Mouse (Mus musculus) spleen, adult 18-20 months (tissue): Measurements from ENCODE around the gene Ptgir.
A peak's percentile ranks its signal among the peaks of the same experiment; 100 is the strongest.

Experiments used
- DNase-seq, 2 experiments: peaks; one replicate each; pipeline ENCODE4 v3.0.0; 2022; ENCODE audit warnings: mixed read lengths in 2 of 2

The Ptgir gene

GRCm38 (mm10) chr7:16906281-16906680 lies at the start of gene Ptgir:
Ptgir (plus strand) TSS chr7:16906490.
- DNase-seq, result no peak

GRCm38 (mm10) chr7:16858336-16858735 lies 48.0 kb upstream of the Ptgir start:
- DNase-seq, result peak in 1 of 2 experiments; percentile 55

- peak in 1 of 2 experiments; percentile 68 for DNase-seq
Measured at GRCm38 (mm10) chr7:16859902-16860651, 46.2 kb upstream of the Ptgir start.

- no peak for DNase-seq
Measured at GRCm38 (mm10) chr7:16867488-16867887, 38.8 kb upstream of the Ptgir start.

GRCm38 (mm10) chr7:16869497-16869896 lies 36.8 kb upstream of the Ptgir start:
- DNase-seq, result no peak

- no peak for DNase-seq
Measured at GRCm38 (mm10) chr7:16871600-16871999, 34.7 kb upstream of the Ptgir start.

GRCm38 (mm10) chr7:16872478-16872877 lies 33.8 kb upstream of the Ptgir start:
- DNase-seq, result no peak

- no peak for DNase-seq
Measured at GRCm38 (mm10) chr7:16873392-16873791, 32.9 kb upstream of the Ptgir start.

- DNase-seq, result peak; percentile 62 to 81
Measured at GRCm38 (mm10) chr7:16874190-16874589, 32.1 kb upstream of the Ptgir start.

GRCm38 (mm10) chr7:16874756-16875309 lies 31.5 kb upstream of the Ptgir start:
- DNase-seq, result peak; percentile 98 to 99

- no peak for DNase-seq
Measured at GRCm38 (mm10) chr7:16875310-16875325, 31.2 kb upstream of the Ptgir start, which contains the start of gene Dact3. Dact3 (plus strand) TSS chr7:16875317.

GRCm38 (mm10) chr7:16875326-16875725 lies 31.0 kb upstream of the Ptgir start:
- DNase-seq, result no peak

- no peak for DNase-seq
Measured at GRCm38 (mm10) chr7:16876006-16876405, 30.3 kb upstream of the Ptgir start.

GRCm38 (mm10) chr7:16876608-16877007 lies 29.7 kb upstream of the Ptgir start:
- no peak for DNase-seq

- no peak for DNase-seq
Measured at GRCm38 (mm10) chr7:16877717-16878116, 28.6 kb upstream of the Ptgir start.

- DNase-seq, result no peak
Measured at GRCm38 (mm10) chr7:16879796-16880547, 26.3 kb upstream of the Ptgir start.

- DNase-seq, result no peak
Measured at GRCm38 (mm10) chr7:16880615-16881014, 25.7 kb upstream of the Ptgir start.

- no peak for DNase-seq
Measured at GRCm38 (mm10) chr7:16883162-16883561, 23.1 kb upstream of the Ptgir start.

- no peak for DNase-seq
Measured at GRCm38 (mm10) chr7:16884334-16884733, 22.0 kb upstream of the Ptgir start.

GRCm38 (mm10) chr7:16885271-16885776 lies 21.0 kb upstream of the Ptgir start:
- DNase-seq, result no peak

GRCm38 (mm10) chr7:16885905-16886304 lies 20.4 kb upstream of the Ptgir start:
- no peak for DNase-seq

- no peak for DNase-seq
Measured at GRCm38 (mm10) chr7:16890536-16890935, 15.8 kb upstream of the Ptgir start.

GRCm38 (mm10) chr7:16890944-16891343 lies 15.3 kb upstream of the Ptgir start:
- no peak for DNase-seq

- peak; percentile 68 to 86 for DNase-seq
Measured at GRCm38 (mm10) chr7:16891641-16892351, 14.5 kb upstream of the Ptgir start, which contains the start of gene Gng8. Gng8 (plus strand) TSS chr7:16891786.
